Mouse (Mus musculus): Measurements from ENCODE around the gene 4930572O03Rik.
"Not testable (repeated sequence)": the region's sequence is repeated elsewhere in the genome, so short reads cannot be mapped to it uniquely, and the experiment has no call there.

GRCm38 (mm10) chr5:15616195-15616594 lies 40.7 kb downstream of the 4930572O03Rik start:
- not testable (repeated sequence) for TF ChIP-seq CTCF (conservative IDR thresholded peaks at IDR 0.05; ENCODE audit: low read length); POU5F1 (IDR thresholded peaks at IDR 0.05; ENCODE audit: borderline replicate concordance, low read length)
